Mouse (Mus musculus): ENCODE data around the gene Asf1b.

Asf1b gene

DNA sequence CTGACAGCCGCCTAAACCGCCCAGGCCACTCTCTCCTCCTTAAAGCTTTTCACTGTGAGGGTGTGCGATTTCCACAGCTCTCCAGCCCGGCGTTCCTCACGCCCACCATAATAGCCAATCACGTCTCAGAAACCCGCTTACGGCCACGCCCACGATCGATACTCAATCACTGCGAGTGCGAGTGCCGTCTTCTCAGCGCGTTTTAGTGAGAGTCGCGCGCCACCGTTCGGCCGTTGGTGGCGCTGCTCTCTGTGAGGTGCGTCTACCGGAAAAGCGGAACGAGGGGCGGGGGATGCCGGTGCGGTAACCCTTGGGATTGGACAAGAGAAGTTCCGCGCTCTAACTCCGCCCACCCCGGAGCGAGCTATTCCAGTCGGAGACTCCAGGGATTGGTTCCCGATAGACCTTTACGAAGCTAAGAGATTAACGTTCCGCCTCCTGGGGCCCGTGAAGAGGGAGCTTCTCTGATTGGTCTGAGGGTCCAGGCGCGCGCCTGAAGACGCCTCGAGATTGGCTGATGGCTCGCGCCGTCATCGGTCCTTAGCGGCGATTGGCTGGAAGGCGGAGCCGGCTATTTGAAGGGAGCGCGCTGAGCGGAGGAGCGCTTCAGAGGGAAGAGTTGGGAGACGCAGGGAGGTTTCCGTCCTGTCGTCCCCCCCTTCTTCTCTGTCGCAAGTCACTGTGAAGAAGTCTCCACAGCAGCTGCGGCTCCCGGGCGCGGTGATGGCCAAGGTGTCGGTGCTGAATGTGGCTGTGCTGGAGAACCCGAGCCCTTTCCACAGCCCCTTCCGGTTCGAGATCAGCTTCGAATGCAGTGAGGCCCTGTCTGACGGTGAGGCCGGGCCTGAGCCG lies at the start of gene Asf1b, which contains the start of gene Gm10644:
Asf1b (plus strand) TSS at position 402 of the 852 bp plus-strand sequence.
Gm10644 (minus strand) TSS at position 100 of the 852 bp plus-strand sequence.
- DNase-seq (ENCODE audit: low spot score in 2 of 2) = peak; percentile 99

DNA sequence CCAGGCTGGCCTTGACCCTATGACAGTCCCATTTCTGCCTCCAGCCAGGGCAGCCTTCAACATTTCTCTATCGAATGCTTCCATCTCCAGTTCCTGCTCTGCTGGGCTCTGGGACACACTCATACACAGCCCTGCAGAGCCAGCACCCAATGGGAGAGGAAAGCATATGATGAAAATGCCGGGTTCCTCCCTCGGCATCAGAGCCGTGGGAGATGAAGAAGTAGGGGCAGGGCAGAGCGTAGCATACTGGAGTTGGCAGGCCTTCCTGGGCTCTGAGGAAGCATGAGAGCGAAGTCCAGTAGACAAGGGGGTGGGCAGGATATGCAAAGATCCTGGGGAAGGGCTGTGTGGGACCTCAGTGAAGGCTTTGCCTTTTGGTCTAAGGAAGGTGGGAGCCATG lies 46.7 kb upstream of the Asf1b start:
- no peak for DNase-seq (ENCODE audit: low spot score in 2 of 2)

DNA sequence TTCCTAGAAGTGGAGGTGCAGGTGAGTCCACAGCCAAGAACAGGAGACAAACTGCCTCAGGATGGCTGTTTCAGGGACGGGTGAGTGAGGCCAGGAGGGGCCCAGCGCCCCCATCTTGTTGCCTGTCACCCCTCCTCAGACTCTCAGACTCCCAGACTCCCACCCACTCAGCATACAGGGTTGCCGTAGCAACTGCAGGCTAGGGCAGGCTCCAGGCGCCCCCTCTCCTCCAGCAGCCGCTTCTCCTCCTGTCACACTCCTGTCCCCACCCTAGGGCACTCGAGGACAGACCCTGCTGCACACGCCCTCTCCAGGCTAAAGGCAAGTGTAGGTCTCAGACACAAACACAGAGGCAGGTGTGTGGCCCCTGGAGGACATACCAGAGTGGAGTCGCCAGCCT lies 46.0 kb upstream of the Asf1b start:
- peak; percentile 54 to 69 for DNase-seq (ENCODE audit: low spot score in 2 of 2)

DNA sequence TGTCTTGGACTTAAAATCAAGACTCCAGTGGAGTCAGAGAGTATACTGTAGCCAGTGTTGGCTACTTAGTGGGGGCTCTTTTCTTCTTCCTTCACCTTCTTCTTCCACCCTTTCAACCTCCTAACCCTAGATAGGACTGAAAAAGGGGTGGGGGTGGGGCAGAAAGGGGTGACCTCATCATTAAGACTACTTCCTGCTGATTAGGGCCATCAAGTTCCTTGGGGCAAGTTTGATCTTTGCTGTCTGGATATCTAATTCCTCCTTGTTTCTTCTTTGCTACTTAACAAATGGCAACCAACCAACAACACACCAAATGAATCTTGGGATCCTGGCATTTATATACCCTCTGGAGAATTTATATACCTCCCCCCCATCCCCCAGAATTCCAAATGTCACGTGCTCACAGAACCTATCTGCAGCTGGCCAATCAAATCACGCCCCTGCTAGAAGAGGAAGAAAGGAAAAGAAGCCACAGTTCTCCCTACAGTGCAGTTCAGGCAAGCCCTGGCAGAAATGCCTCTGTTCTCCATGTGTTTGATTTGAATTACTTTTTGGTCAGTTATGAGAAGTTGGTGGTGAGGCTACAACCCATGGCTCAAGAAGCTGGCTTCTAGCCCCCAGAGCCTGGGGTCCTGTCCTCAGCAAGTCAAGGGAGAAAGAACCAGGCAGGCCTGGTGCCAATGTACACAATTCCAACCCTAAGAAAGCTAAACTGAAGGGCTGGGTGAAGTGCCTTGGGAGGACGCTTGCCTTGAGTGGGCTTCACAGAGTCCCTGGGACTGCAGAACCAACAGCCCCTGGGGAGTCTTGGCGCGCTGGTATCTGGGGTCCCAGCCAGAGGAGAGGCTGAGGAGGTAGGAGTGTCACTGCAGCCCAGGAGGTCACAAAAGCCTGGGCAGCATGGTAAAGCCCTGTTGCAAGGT lies 43.2 kb upstream of the Asf1b start:
- no peak for DNase-seq (ENCODE audit: low spot score in 2 of 2)

DNA sequence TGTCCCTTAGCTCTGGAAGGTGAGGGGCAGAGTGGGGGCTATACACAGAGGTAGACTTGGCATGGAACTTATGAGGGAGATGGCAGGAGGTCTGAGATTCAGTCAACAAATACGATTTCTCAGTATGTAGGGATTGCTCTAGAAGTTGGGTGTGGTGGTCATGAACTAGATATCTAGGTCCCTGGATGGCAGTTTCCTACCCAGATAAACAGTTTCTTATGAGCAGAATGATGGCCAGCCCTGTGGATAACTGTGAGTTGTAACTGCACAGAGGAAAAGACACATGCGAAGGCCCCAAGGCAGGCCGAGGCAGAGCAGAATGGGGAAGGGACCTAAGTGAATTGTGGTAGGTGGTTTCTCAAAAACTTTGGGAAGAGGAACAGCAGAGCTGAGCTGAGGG lies 41.1 kb upstream of the Asf1b start:
- no peak for DNase-seq (ENCODE audit: low spot score in 2 of 2)

DNA sequence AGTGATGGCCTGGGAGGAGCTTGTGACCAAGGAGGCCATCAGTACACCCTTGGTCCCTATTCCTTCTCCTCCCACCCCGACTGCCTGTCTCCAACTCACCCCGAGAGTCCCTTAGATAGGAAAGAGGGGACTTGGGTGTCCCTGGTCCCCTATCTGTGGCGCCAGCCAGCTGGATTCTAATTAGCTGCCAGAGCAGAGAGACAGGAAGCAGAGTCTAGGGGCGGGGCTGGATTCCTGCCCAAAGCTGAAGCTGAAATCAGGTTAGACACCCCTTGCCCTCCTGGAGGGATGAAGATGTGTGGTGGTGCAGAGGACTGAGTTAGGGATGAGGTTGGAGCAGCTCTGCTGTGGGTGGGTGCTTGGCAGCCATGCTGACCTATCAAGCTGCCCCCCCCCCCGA lies 40.4 kb upstream of the Asf1b start:
- no peak for DNase-seq (ENCODE audit: low spot score in 2 of 2)

DNA sequence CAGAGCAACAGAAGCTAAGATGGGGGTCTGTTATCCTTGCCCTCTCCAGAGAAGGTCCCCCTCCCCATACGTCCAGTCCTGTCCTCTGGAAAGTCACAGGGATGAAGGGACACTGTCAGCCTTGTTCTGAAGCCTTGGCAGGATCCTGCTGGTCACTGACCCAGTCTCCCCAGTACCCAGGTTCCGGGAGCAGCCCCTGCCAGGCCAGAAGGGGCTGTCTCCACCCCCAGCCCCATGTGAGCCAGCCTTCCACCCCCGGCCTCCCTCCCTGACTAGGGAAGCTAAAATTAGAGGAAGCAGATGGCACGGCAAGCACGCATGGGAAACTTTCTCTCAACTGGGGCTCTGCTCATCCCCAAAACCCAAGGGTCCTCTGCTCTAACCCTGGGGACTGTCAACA lies 39.3 kb upstream of the Asf1b start:
- DNase-seq (ENCODE audit: low spot score in 2 of 2) = peak in 1 of 2 experiments; percentile 45

DNA sequence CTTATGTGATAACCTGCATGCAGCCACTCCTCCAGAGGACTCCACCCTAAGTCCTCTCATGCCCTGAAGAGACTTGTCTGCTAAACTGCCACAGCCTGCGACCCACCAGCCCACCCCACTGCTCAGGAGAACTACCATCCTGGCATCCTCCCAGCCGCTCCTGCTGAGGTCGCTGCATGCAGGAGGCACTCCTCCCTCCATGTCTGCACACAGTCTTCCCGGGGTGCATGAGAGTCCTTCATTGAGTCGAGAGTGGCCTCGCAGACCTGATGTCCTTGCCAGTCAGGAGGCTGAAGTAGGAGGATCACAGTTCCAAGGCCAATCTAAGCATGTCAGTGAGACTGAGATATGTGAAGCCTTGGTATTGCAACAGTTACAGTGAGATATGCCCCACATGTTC lies 37.7 kb upstream of the Asf1b start:
- no peak for DNase-seq (ENCODE audit: low spot score in 2 of 2)

DNA sequence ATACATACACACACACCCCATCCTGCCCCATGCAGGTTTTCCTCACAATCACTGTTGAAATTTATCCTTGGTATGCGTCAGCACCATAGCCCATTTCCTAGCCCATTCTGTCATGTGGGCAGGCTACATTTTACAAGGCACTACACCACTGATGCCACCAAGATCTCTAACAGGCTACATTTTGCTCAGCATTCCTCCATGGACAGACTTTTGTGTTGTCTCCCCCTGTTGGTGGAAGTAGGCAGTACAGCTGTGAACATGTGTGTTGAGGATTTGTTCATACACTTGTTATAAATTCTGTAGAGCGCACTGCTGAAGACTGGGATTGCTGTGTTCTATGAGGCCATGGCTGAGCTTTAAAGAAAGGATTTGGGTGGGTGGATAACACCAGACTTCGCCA lies 33.7 kb upstream of the Asf1b start:
- peak; percentile 73 to 86 for DNase-seq (ENCODE audit: low spot score in 2 of 2)

DNA sequence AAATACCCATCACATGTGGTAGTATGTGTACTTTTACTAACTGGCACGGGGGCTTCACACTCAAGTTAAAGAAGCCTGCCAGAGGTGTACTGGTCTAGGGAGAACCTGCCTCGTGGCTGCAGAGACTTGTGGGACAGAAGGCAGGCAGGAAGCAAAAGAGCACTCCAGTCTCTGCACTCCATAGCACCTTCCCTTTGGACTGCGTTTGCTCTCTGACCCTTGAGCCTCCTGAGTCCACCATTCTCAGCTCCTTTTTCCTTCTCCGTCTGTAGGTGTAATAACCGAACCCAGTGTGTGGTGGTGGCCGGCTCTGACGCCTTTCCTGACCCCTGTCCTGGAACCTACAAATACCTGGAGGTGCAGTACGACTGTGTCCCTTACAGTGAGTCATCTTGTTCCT lies 32.6 kb upstream of the Asf1b start:
- no peak for DNase-seq (ENCODE audit: low spot score in 2 of 2)

DNA sequence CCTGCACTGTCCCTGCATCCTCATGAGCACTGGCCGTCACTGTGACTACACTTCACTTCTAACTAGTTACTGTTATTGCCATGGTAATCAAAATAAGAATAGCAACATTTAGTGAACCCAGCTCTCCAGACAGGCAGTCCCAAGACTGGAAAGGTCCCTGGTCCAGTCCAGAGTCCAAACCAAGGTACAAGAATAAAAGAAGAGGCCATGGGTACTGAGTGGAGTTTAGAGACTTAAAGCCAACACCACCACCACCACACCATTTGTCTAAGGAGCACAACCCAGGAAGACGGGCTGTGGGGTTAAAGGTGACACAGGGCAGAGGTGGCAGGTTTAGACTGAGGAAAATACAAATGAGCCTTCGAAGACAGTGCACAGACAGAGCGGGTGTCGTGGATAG lies 30.7 kb upstream of the Asf1b start:
- no peak for DNase-seq (ENCODE audit: low spot score in 2 of 2)

DNA sequence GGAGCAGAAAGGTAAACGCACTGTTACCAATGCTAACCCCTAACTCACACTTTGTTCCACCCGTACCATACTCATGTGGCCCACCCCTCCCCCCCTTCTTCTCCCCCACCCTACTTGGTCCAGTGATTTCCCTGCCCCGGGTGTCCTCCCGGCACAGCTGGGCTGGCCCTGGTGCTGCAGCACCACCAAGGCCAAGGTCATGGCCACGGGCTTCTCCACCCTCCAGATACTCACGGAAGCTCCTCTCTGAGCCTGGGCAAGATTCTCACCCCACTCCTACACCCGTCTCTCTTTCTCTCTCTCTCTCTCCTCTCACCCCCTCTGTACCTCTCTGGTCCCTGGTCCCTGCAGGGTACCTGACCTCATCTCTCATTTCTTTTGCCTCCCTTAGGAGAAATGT lies 29.0 kb upstream of the Asf1b start:
- DNase-seq (ENCODE audit: low spot score in 2 of 2) = no peak

DNA sequence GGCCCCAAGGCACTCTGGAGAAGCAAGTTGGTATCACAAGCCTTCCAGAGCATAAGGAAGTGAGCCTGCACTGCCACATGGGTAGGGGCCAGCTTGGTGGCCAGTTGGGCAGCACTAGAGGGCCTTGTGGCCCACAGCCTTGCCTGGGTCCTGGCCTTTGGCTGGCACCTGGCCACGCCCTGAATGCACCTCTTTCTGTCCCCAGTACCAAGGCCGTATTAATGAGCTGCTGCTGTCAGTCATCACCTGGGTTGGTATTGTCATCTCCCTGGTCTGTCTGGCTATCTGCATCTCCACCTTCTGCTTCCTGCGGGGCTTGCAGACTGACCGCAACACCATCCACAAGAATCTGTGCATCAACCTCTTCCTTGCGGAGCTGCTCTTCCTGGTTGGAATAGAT lies 21.1 kb upstream of the Asf1b start:
- DNase-seq (ENCODE audit: low spot score in 2 of 2) = no peak

DNA sequence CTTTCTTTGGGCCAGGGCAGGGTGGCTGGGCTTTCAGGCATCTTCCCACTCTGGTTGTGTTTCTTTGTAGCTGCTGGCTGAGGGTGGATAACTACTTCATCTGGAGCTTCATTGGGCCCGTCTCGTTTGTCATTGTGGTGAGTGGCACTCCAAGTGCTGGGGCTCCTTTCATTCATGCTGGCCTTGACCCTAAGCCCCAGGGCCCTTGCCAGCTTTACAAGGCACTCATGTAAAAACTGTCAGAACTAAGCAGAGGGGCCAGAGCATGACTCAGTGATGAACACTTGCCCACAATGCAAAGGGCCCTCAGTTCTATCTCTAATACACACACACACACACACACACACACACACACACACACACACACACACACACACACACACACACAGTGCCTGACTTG lies 20.3 kb upstream of the Asf1b start:
- DNase-seq (ENCODE audit: low spot score in 2 of 2) = no peak

DNA sequence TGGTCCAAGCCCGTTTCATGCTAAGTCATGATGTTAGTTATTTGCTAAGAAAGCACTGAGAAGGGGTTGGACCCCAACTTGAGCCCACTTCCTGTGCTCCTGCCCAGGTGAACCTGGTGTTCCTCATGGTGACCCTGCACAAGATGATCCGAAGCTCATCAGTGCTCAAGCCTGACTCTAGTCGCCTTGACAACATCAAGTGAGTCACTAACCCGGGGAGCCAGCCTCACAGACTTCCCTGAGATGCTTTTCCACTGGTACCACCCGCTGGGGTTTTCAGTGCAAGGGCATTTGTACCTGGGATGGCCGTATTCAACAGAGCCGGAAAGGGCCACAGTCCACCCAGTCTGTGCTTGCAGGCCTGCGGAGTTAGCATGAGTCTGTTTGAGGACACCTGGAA lies 19.9 kb upstream of the Asf1b start:
- DNase-seq (ENCODE audit: low spot score in 2 of 2) = no peak

DNA sequence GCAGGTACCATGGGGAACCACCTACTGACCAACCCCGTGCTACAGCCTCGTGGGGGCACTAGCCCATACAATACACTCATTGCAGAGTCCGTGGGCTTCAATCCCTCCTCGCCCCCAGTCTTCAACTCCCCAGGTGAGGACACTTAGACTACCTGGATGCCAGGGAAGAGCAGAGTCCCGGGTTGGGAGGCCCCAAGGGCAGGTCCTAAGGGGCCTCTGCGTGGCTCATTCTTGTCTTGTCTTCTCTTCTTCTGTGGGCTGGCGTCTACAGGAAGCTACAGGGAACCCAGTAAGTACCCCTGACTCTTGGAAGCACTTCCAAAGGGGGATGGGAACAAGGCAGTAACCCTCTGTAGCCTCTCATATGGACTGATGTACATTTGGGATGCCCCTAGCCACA lies 17.7 kb upstream of the Asf1b start:
- DNase-seq (ENCODE audit: low spot score in 2 of 2) = peak in 1 of 2 experiments; percentile 3

DNA sequence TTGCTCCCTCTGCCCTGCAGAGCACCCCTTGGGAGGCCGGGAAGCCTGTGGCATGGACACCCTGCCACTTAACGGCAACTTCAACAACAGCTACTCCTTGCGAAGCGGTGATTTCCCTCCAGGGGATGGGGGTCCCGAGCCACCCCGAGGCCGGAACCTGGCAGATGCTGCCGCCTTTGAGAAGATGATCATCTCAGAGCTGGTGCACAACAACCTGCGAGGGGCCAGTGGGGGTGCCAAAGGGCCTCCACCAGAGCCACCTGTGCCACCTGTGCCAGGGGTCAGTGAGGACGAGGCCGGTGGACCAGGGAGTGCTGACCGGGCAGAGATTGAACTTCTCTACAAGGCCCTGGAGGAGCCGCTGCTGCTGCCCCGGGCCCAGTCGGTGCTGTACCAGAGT lies 17.0 kb upstream of the Asf1b start:
- DNase-seq (ENCODE audit: low spot score in 2 of 2) = peak in 1 of 2 experiments; percentile 7

DNA sequence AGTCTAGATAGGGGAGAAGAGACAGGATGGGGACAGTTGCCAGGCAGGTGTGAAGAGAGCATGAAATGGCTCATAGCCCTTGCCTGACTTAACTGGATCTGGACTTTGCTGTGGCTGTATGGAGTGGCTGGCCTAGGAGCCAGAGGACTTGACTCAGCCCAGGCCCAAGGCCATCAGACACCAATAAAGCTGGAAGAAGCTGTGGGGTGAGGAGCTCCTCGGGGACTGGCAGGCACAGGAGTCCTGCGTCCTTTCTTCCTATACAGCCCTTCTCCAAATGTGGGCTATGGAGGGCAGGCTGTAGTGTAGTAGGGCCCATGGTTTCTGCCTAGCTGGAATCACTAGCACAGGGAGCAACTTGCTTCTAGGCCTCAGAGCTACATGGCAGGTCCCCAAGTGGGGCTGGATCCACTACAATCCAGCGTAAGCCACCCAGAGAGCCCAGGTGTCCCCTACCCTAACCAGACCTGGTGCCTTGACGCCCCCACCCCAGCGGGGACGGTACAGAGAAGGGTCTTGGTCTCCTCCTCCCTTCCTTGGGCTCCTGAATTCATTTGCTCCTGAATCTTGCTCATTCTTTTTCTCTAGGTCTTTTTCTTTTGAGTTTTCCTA lies 14.1 kb upstream of the Asf1b start:
- no peak for DNase-seq (ENCODE audit: low spot score in 2 of 2)

DNA sequence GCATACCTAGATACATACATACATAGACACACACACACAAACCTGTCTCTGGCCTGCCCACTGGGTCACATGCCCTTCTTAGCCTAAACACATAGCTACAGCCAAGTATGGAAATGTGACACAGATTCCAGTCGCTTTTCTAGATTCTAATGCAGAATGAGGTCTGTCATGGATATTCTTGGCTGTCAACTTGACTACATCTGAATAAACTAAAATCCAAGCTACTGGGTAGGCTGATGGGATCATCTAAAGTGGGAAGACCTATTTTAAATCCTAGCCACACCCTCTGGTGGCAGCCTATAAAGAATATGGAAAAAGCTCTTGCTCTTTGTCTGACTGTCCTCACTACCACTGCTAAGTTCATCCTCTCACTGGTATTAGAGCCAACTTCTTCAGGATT lies 12.9 kb upstream of the Asf1b start:
- no peak for DNase-seq (ENCODE audit: low spot score in 2 of 2)

DNA sequence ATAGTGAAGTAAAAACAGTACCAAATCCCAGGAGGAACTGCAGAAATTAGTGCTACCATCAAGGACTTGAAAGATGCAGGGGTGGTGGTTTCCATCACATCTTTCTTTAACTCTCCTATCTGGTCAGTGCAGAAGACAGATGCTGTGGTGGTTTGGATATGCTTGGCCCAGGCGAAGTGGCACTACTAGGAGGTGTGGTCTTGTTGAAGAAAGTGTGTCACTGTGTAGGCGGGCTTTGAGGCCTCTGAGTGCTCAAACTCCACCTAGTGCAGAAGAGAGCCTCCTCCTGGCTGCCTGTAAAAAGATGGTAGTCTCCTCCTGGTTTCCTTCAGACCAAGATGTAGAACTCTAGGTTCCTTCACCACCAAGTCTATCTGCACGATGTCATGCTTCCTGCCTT lies 9.8 kb upstream of the Asf1b start:
- no peak for DNase-seq (ENCODE audit: low spot score in 2 of 2)

DNA sequence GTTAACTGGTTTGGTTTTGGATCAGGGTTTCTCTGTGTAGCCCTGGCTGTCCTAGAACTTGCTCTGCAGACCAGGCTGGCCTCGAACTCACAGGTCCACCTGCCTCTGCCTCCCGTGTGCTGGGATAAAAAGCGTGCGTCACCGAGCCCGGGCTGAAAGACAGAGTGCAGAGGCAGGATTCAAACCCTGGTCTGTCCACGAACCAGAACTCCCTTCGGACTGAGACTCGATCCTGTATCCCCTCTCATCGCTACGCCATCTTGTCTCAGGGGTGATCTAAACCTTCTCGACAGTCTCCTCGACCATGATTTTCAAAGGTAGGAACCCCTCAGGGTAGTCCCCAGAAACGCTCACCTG lies 580 bp upstream of the Asf1b start:
- no peak for DNase-seq (ENCODE audit: low spot score in 2 of 2)

DNA sequence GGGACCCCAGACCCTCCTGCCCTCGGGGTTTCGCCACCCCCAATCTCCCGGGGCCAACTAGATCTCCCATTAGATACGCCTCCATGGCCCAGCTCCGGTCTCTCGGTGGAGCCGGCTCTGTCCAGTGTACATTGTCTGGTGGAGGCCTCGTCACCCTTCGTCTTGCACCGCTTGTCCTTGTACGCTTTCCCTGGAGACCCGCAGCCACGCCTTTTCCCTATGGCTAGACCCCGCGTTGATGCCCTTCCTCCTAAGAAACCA lies 581 bp downstream of the Asf1b start:
- no peak for DNase-seq (ENCODE audit: low spot score in 2 of 2)

DNA sequence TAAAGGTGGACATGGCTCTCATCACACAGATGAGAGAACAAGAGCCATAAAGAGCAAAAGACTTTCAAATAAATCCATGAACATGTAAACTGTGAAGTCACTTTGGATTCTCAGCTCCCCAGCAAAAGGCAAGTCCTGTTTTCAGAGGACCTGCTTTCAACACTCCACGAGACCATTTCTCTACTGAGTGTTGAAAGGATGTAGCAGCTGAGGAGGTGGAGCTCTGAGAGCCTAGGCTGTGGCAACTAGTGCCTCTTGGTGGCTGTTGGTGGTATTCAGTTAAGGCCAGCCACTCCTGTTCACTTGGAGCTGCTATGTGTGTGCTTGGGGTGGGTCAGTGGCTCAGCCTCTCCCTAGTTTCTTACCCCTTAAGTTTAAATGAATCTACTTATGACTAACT lies 1.5 kb downstream of the Asf1b start:
- no peak for DNase-seq (ENCODE audit: low spot score in 2 of 2)

Measured in frontal cortex, postnatal 14 days (tissue).